Mouse (Mus musculus): ENCODE data around the gene Atp5g3. TPM values are rescaled to one million over a fixed set of nuclear protein-coding genes. Genes with fewer than 3 reads are reported as not detected.

Gene Atp5g3
- polyA plus RNA-seq, 1 experiment from 2014 or later, result 3,111 TPM

DNA sequence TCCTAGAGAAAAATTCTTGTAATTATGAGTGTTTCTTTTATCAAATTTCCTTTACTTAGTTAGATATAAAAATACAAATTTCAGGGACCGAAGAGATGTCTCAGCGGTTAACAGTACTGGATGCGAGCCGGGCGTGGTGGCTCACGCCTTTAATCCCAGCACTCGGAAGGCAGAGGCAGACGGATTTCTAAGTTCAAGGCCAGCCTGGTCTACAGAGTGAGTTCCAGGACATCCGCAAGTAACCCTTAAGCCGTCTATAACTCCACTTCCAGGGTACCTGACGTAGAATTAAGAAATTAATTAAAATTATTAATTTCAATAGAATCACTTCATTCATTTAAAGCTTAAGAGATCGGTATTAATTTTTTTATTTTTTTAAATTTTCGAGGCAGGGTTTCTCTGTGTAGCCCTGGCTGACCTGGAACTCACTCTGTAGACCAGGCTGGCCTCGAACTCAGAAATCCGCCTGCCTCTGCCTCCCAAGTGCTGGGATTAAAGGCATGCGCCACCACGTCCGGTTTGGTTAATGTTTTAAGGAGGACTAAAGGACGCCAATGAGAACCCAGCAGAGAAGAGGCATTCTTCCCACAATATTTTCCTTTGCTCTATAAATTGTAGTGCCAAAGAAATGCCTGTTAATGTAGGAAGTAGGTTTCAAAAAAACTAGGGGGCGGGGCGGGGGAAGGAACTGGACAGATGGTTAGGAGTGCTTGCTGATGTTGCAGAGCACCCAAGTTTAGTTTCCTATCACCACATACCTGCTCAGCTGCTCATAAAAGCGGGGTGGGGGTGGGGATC lies 17.5 kb downstream of the Atp5g3 start:
- 61% methylated on average over 22 of the region's 22 CpGs for WGBS
- Histone ChIP-seq H3K4me1 (ENCODE audit: control insufficient read depth in 2 of 2, insufficient read depth in 2 of 2, low read length in 2 of 2) (peaks cover 2 to 5% of the 10 kb centered on the region in 2 experiments), H3K9ac (ENCODE audit: low read length) (peak overlapping the region; percentile 70; the same call in 1 of the 2 replicates), H3K4me3 (ENCODE audit: control insufficient read depth in 1 of 2, insufficient read depth in 1 of 2, low read depth in 1 of 2, low read length in 2 of 2) (peak overlapping the region; percentile 89 to 94; a peak in 3 of 4 replicates), H3K27me3 (ENCODE audit: control insufficient read depth, insufficient read depth, low read length) (no peaks in the 10 kb centered on the region), H3K27ac (replicated peaks in 1 of 2; ENCODE audit: control insufficient read depth in 1 of 2, insufficient read depth in 1 of 2, low read depth in 2 of 2, low read length in 2 of 2) (peak overlapping the region in 1 of 2 experiments; percentile 56; a peak in 1 of 4 replicates), H3K9me3 (ENCODE audit: control insufficient read depth, low read length) (no peaks in the 10 kb centered on the region), H3K4me2 (ENCODE audit: low read length) (peak overlapping the region; percentile 65), H3K36me3 (ENCODE audit: control insufficient read depth, insufficient read depth, low read length) (no peaks in the 10 kb centered on the region)
- no peak for ATAC-seq (ENCODE audit: insufficient number of reproducible peaks, insufficient read depth, low FRiP score, low read depth)

DNA sequence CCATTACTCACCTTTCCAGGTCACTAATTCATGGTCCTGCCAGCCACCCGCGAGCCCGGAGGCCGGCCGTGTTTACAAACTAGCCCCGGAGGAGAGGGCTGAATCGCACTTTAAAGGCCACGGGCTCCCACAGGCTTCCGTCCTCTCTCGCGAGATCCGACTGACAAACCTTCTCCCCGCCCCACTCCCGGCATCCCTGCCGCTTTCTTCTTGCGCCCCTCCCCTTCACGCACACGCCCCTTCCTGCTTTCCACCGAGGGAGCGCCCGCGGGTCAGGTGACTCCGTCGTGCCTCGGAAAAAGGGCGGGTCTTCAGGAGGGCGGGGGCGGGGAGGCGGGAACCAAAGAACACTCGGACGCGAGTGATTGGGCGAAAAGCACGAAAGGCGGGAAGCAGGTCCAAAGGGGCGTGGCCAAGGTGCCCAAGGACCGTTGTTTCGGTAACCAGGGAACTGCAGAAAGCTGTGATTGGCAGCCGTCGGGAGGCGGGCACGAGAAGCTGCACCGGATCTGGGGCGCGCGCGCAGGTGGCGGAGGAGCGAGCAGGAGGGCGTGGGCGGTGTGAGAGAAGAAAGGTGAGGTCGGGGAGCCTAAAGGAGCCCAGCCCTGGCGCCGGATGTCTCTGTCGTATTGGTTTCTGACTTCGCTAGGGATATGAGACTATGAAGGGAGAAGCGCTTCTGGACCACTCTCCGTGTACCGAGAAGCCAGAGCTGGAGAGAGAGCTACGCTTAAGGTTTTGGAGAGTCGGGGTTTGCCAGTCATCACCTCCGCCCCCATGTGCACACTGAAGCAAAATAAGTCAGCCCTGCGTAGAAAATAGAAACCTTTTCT lies 18.4 kb downstream of the Atp5g3 start, which contains the start of gene Atf2:
Gene Atf2, minus strand, starts transcription at position 176 of the 833 bp plus-strand sequence.
- Histone ChIP-seq H3K4me1 (ENCODE audit: control insufficient read depth in 2 of 2, insufficient read depth in 2 of 2, low read length in 2 of 2) (peaks cover 2 to 5% of the 10 kb centered on the region in 2 experiments), H3K9ac (ENCODE audit: low read length) (peak within 1 kb of the TSS; percentile 98), H3K27me3 (ENCODE audit: control insufficient read depth, insufficient read depth, low read length) (no peaks in the 10 kb centered on the region), H3K27ac (replicated peaks in 1 of 2; ENCODE audit: control insufficient read depth in 1 of 2, insufficient read depth in 1 of 2, low read depth in 2 of 2, low read length in 2 of 2) (peak within 1 kb of the TSS; percentile 93 to 94), H3K9me3 (ENCODE audit: control insufficient read depth, low read length) (no peaks in the 10 kb centered on the region), H3K36me3 (ENCODE audit: control insufficient read depth, insufficient read depth, low read length) (no peaks in the 10 kb centered on the region), H3K4me3 (ENCODE audit: control insufficient read depth in 1 of 2, insufficient read depth in 1 of 2, low read depth in 1 of 2, low read length in 2 of 2) (peak within 1 kb of the TSS; percentile 94 to 100), H3K4me2 (ENCODE audit: low read length) (peak within 1 kb of the TSS; percentile 72)
- WGBS, result under 1% methylated on average over 63 of the region's 63 CpGs
- peak; percentile 97 for ATAC-seq (ENCODE audit: insufficient number of reproducible peaks, insufficient read depth, low FRiP score, low read depth)

DNA sequence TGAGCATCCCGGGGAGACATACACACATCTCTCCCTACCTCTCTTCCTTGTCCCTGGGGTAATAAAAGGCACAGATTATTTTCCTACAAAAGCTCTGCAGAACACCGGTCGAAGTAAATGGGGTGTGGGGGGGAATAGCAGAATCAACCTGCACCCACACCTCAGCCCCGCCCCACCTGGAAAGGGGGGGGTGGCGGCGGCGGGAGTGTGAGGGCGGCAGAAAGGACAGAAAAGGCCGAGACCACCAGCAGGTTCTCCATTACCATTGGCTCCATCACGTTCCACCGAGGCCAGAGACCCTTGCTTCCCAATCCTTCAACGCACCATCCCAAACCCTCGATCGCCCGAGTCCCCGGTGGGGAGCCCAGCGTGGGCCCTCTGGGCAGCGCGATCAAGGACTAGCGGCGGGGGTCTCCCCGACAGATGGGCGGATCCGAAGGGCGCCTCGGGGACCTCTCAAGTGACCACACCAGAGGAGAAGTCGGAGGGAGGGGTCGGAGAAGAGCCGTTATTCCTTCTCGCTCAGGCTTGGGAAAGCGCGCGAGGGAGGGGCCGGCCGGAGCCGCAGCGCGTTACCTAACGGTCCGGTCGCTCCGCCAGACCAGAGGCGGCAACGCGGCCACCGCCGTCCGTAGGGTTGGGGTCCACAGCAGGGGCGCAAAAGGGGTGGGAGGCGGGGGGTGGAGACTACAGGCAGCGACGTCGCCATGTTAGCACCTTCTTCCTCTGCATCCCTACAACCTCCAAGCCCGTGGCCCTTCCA lies 19.2 kb downstream of the Atp5g3 start:
- Histone ChIP-seq H3K9ac (ENCODE audit: low read length) (peak overlapping the region; percentile 98), H3K4me1 (ENCODE audit: control insufficient read depth in 2 of 2, insufficient read depth in 2 of 2, low read length in 2 of 2) (peaks cover 2 to 5% of the 10 kb centered on the region in 2 experiments), H3K4me2 (ENCODE audit: low read length) (peak overlapping the region; percentile 72), H3K9me3 (ENCODE audit: control insufficient read depth, low read length) (no peaks in the 10 kb centered on the region), H3K27ac (replicated peaks in 1 of 2; ENCODE audit: control insufficient read depth in 1 of 2, insufficient read depth in 1 of 2, low read depth in 2 of 2, low read length in 2 of 2) (peak overlapping the region; percentile 93 to 94), H3K36me3 (ENCODE audit: control insufficient read depth, insufficient read depth, low read length) (no peaks in the 10 kb centered on the region), H3K27me3 (ENCODE audit: control insufficient read depth, insufficient read depth, low read length) (no peaks in the 10 kb centered on the region), H3K4me3 (ENCODE audit: control insufficient read depth in 1 of 2, insufficient read depth in 1 of 2, low read depth in 1 of 2, low read length in 2 of 2) (peak overlapping the region; percentile 94 to 100)
- peak; percentile 25 for ATAC-seq (ENCODE audit: insufficient number of reproducible peaks, insufficient read depth, low FRiP score, low read depth)
- under 1% methylated on average over 41 of the region's 54 CpGs for WGBS

DNA sequence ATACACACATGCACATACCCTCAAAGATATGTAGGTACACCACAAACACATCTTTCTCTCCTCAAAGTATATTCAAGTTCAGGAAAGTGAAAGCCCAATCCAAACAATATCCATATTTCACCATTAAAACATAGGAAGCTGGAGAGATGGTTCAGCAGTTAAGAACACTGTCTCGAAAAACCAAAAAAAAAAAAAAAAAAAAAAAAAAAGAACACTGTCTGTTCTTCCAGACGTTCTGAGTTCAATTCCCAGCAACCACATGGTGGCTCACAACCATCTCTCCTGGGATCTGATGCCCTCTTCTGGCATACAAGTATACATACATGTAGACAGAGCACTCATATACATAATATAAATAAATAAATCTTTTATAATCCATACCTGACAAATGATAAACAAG lies 25.1 kb downstream of the Atp5g3 start:
- Histone ChIP-seq H3K9ac (ENCODE audit: low read length) (no peak overlapping the region), H3K27me3 (ENCODE audit: control insufficient read depth, insufficient read depth, low read length) (no peaks in the 10 kb centered on the region), H3K4me1 (ENCODE audit: control insufficient read depth in 2 of 2, insufficient read depth in 2 of 2, low read length in 2 of 2) (peaks cover 0 to under 1% of the 10 kb centered on the region in 2 experiments; a peak in 1 of 4 replicates), H3K36me3 (ENCODE audit: control insufficient read depth, insufficient read depth, low read length) (no peaks in the 10 kb centered on the region), H3K9me3 (ENCODE audit: control insufficient read depth, low read length) (no peaks in the 10 kb centered on the region), H3K4me2 (ENCODE audit: low read length) (no peak overlapping the region), H3K4me3 (ENCODE audit: control insufficient read depth in 1 of 2, insufficient read depth in 1 of 2, low read depth in 1 of 2, low read length in 2 of 2) (no peak overlapping the region), H3K27ac (replicated peaks in 1 of 2; ENCODE audit: control insufficient read depth in 1 of 2, insufficient read depth in 1 of 2, low read depth in 2 of 2, low read length in 2 of 2) (no peak overlapping the region)
- no peak for ATAC-seq (ENCODE audit: insufficient number of reproducible peaks, insufficient read depth, low FRiP score, low read depth)
- 81% methylated on average over 2 of the region's 2 CpGs for WGBS

DNA sequence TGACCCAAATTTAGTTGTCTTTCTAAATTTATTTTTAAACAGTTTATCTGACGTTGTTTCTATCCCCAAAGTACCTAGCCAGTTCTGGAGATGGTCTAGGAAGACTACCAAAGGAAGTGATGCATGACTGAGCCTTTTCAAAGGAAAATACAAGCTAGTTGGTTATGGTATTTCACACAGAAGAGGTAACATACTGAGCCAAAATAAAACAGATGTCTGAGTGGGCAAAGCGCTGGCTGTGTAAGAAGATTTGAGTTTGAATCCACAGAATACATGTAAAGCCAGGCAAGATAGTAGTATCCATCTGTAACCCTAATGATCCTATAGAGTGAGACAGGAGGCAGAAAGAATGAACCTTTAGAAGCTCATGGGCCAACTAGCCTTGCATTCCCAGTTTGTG lies 33.2 kb downstream of the Atp5g3 start:
- WGBS, result 89% methylated on average over 2 of the region's 2 CpGs
- no peak overlapping the region for H3K9ac ChIP-seq (ENCODE audit: low read length)
- no peak for ATAC-seq (ENCODE audit: insufficient number of reproducible peaks, insufficient read depth, low FRiP score, low read depth)

DNA sequence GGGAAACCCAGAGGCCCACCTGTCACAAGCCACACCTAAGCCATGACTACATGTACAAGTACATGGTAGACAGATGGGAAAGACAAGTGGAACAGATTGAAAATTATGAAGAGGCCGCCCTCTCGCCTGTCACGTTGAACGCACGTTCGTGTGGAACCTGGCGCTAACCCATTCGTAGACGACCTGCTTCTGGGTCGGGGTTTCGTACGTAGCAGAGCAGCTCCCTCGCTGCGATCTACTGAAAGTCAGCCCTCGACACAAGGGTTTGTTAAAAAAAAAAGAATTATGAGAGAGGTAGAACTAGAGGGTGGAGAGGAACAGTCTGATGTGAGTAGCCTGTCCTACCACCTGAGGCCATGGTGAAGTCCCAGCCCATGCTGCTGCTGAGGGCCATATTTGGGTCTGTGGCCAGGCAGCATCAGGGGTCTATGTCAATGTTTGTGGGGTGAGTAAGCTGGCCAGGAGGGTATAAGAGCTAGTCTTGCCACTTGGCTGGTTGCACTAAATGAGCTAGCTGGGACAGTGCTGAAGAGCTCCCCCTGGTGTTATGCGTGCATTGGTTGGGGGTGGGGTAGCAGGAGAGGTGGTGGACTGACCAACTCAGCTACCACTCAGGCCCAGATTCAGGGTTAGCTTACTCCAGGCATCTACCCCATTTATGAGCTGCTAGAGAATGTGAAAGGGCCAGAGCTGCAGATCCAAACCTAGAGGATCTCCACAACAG lies 43.2 kb downstream of the Atp5g3 start:
- no peak overlapping the region for H3K4me2 ChIP-seq (ENCODE audit: low read length)
- no peak overlapping the region for H3K27ac ChIP-seq (replicated peaks in 1 of 2; ENCODE audit: control insufficient read depth in 1 of 2, insufficient read depth in 1 of 2, low read depth in 2 of 2, low read length in 2 of 2)
- no peaks in the 10 kb centered on the region for H3K9me3 ChIP-seq (ENCODE audit: control insufficient read depth, low read length)
- ATAC-seq (ENCODE audit: insufficient number of reproducible peaks, insufficient read depth, low FRiP score, low read depth), result no peak
- H3K36me3 ChIP-seq (ENCODE audit: control insufficient read depth, insufficient read depth, low read length), result peaks cover 40% of the 10 kb centered on the region
- no peak overlapping the region for H3K4me3 ChIP-seq (ENCODE audit: control insufficient read depth in 1 of 2, insufficient read depth in 1 of 2, low read depth in 1 of 2, low read length in 2 of 2)
- H3K9ac ChIP-seq (ENCODE audit: low read length), result no peak overlapping the region
- H3K27me3 ChIP-seq (ENCODE audit: control insufficient read depth, insufficient read depth, low read length), result no peaks in the 10 kb centered on the region
- 71% methylated on average over 16 of the region's 16 CpGs for WGBS
- no peaks in the 10 kb centered on the region for H3K4me1 ChIP-seq (ENCODE audit: control insufficient read depth in 2 of 2, insufficient read depth in 2 of 2, low read length in 2 of 2)

More for the DNA sequence above, 33.2 kb downstream of the Atp5g3 start:
- H3K9me3 ChIP-seq (ENCODE audit: control insufficient read depth, low read length), result no peaks in the 10 kb centered on the region
- peaks cover 27% of the 10 kb centered on the region for H3K36me3 ChIP-seq (ENCODE audit: control insufficient read depth, insufficient read depth, low read length)
- no peaks in the 10 kb centered on the region for H3K27me3 ChIP-seq (ENCODE audit: control insufficient read depth, insufficient read depth, low read length)
- H3K4me2 ChIP-seq (ENCODE audit: low read length), result no peak overlapping the region
- H3K4me1 ChIP-seq (ENCODE audit: control insufficient read depth in 2 of 2, insufficient read depth in 2 of 2, low read length in 2 of 2), result peaks cover 0 to 3% of the 10 kb centered on the region in 2 experiments; a peak in 1 of 4 replicates
- H3K27ac ChIP-seq (replicated peaks in 1 of 2; ENCODE audit: control insufficient read depth in 1 of 2, insufficient read depth in 1 of 2, low read depth in 2 of 2, low read length in 2 of 2), result no peak overlapping the region
- H3K4me3 ChIP-seq (ENCODE audit: control insufficient read depth in 1 of 2, insufficient read depth in 1 of 2, low read depth in 1 of 2, low read length in 2 of 2), result no peak overlapping the region

All from heart, embryonic 14.5 days (tissue).